Mouse (Mus musculus): ENCODE measurements at regions not wholly inside any gene's neighbourhood (a gene's known extent, or its start where the extent isn't known, plus 50 kb on each side); places are given as distances from the start of the nearest gene placed in this dataset.

DNA sequence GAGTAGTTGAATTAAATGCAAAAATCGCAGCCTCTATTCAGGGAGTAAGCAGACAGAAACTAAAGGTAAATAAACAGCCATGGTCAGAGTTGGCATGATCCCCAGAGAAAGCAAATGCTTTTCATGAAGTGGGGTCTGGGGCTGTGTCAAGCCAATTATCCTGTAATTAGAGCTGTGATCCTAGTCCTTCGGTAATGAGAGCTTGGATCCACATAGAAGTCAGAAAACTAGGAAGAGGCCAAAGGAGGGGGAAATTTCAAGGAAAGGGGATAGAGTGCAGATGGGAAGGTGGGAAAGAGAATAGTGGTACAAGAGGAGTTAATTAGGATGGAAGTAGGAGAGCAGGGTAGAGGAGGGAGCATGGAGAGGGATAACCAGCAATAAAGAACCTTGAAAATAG is 809.3 kb downstream of the Epha4 start:
- 68% methylated on average over 2 of the region's 2 CpGs for WGBS
- Histone ChIP-seq H3K27ac (ENCODE audit: insufficient read depth, low read depth, low read length) (no peak overlapping the region), H3K27me3 (ENCODE audit: control insufficient read depth, insufficient read depth, low read length) (no peaks in the 10 kb centered on the region), H3K4me1 (ENCODE audit: control insufficient read depth, insufficient read depth, insufficient read length, low read length) (no peaks in the 10 kb centered on the region), H3K36me3 (ENCODE audit: control insufficient read depth, insufficient read depth, low read length) (no peaks in the 10 kb centered on the region), H3K4me3 (ENCODE audit: low read depth, low read length) (no peak overlapping the region)
- TF ChIP-seq POLR2A (IDR thresholded peaks at IDR 0.05; ENCODE audit: low read depth, low read length) (no peak), CTCF (IDR thresholded peaks at IDR 0.05; ENCODE audit: extremely low read depth, insufficient read length, insufficient replicate concordance, low read depth, low read length) (no peak)

DNA sequence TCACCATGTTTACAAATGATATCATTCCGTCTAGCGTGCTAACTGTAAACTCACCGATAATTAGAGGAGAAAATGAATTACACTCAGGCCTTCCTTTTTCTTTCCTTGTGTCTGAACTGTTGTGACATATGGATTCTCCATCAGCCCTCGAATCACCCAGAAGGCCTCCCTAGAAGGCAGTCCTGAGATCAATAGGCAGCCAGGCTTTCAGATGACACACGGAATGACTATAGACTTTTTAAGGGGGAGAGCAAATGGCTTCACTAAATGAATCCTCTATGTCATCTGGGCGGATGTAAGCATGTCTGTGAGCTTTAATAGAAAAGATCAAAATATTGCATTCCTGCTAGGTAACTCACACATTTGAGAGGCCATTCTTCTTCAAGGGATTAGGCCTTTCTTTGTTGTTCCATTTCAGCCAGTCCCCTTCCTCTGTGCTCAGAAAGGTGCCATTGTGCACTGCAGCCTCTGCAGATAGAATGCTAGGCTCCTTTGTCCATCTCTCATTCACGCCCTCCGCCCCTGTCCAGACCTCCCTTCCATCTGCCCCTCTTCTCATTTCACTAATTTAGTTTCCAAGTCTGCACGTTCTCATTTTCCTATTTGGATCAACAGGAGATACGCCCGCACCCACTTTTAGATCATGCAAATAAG is 797.1 kb downstream of the Epha4 start:
- Histone ChIP-seq H3K4me1 (ENCODE audit: control insufficient read depth, insufficient read depth, insufficient read length, low read length) (no peaks in the 10 kb centered on the region), H3K36me3 (ENCODE audit: control insufficient read depth, insufficient read depth, low read length) (no peaks in the 10 kb centered on the region), H3K27ac (ENCODE audit: insufficient read depth, low read depth, low read length) (no peak overlapping the region), H3K4me3 (ENCODE audit: low read depth, low read length) (no peak overlapping the region), H3K27me3 (ENCODE audit: control insufficient read depth, insufficient read depth, low read length) (no peaks in the 10 kb centered on the region)
- 74% methylated on average over 11 of the region's 11 CpGs for WGBS
- TF ChIP-seq POLR2A (IDR thresholded peaks at IDR 0.05; ENCODE audit: low read depth, low read length) (no peak), CTCF (IDR thresholded peaks at IDR 0.05; ENCODE audit: extremely low read depth, insufficient read length, insufficient replicate concordance, low read depth, low read length) (no peak)

DNA sequence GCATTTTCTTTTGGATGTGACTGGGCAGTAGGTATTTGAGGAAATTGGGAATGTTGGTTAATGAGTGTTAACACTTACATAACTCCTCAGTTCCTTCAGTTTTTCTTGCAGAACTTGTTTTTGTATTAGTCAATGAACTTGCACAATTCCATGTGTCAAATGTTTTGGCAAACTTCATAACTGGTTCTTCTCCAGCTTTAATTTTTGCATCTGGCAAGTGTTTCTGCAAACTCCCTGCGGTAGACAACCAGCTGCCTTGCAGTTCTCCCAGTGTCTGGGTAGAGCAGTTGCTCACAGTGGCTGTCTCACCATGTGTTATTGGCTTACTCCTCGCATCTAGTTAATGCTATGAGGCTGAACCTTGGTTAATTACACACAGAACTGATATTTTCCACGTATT is 790.4 kb downstream of the Epha4 start:
- 55% methylated on average over 3 of the region's 3 CpGs for WGBS
- Histone ChIP-seq H3K4me1 (ENCODE audit: control insufficient read depth, insufficient read depth, insufficient read length, low read length) (no peaks in the 10 kb centered on the region), H3K4me3 (ENCODE audit: low read depth, low read length) (no peak overlapping the region), H3K27me3 (ENCODE audit: control insufficient read depth, insufficient read depth, low read length) (no peaks in the 10 kb centered on the region), H3K36me3 (ENCODE audit: control insufficient read depth, insufficient read depth, low read length) (no peaks in the 10 kb centered on the region), H3K27ac (ENCODE audit: insufficient read depth, low read depth, low read length) (no peak overlapping the region)
- no peak for TF ChIP-seq CTCF (IDR thresholded peaks at IDR 0.05; ENCODE audit: extremely low read depth, insufficient read length, insufficient replicate concordance, low read depth, low read length)
- TF ChIP-seq POLR2A (IDR thresholded peaks at IDR 0.05; ENCODE audit: low read depth, low read length), result no peak

DNA sequence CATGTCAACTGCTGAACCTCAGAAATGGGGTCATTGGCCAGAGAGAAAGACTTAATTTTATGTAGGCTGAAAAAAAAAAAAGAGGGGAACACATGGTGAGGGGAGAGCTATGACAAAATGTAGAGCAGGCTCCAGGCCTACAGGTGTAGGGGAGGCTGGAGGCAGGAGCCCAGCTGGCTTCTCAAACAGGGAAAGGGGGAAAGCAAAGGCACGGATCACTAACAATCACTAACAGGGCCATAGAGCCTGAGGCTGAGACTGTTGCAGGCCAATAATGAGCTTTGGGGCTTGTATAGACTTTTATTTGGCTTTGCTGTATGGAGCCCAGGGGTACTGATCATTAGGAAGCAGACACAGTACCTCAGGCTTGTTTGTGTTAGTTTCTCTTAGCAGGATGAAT is 777.9 kb downstream of the Epha4 start:
- H3K27me3 ChIP-seq (ENCODE audit: control insufficient read depth, insufficient read depth, low read length), result no peaks in the 10 kb centered on the region
- WGBS, result 74% methylated on average over 1 of the region's 1 CpGs
- TF ChIP-seq POLR2A (IDR thresholded peaks at IDR 0.05; ENCODE audit: low read depth, low read length) (no peak), CTCF (IDR thresholded peaks at IDR 0.05; ENCODE audit: extremely low read depth, insufficient read length, insufficient replicate concordance, low read depth, low read length) (no peak)

GRCm38 (mm10) chr1:76737663-76738062 is 777.2 kb downstream of the Epha4 start:
- Histone ChIP-seq H3K27me3 (ENCODE audit: control insufficient read depth, insufficient read depth, low read length) (no peaks in the 10 kb centered on the region), H3K27ac (ENCODE audit: insufficient read depth, low read depth, low read length) (no peak overlapping the region), H3K36me3 (ENCODE audit: control insufficient read depth, insufficient read depth, low read length) (no peaks in the 10 kb centered on the region), H3K4me1 (ENCODE audit: control insufficient read depth, insufficient read depth, insufficient read length, low read length) (no peaks in the 10 kb centered on the region), H3K4me3 (ENCODE audit: low read depth, low read length) (no peak overlapping the region)
- 92% methylated on average over 2 of the region's 2 CpGs for WGBS
- no peak for TF ChIP-seq CTCF (IDR thresholded peaks at IDR 0.05; ENCODE audit: extremely low read depth, insufficient read length, insufficient replicate concordance, low read depth, low read length)
- no peak for TF ChIP-seq POLR2A (IDR thresholded peaks at IDR 0.05; ENCODE audit: low read depth, low read length)

More for the DNA sequence above, 777.9 kb downstream of the Epha4 start:
- H3K4me3 ChIP-seq (ENCODE audit: low read depth, low read length), result no peak overlapping the region
- H3K4me1 ChIP-seq (ENCODE audit: control insufficient read depth, insufficient read depth, insufficient read length, low read length), result no peaks in the 10 kb centered on the region
- no peaks in the 10 kb centered on the region for H3K36me3 ChIP-seq (ENCODE audit: control insufficient read depth, insufficient read depth, low read length)
- H3K27ac ChIP-seq (ENCODE audit: insufficient read depth, low read depth, low read length), result no peak overlapping the region

GRCm38 (mm10) chr1:76772694-76773093 is 742.2 kb downstream of the Epha4 start:
- no peaks in the 10 kb centered on the region for H3K4me1 ChIP-seq (ENCODE audit: control insufficient read depth, insufficient read depth, insufficient read length, low read length)
- H3K4me3 ChIP-seq (ENCODE audit: low read depth, low read length), result no peak overlapping the region
- no peaks in the 10 kb centered on the region for H3K36me3 ChIP-seq (ENCODE audit: control insufficient read depth, insufficient read depth, low read length)
- H3K27ac ChIP-seq (ENCODE audit: insufficient read depth, low read depth, low read length), result no peak overlapping the region
- H3K27me3 ChIP-seq (ENCODE audit: control insufficient read depth, insufficient read depth, low read length), result no peaks in the 10 kb centered on the region
- TF ChIP-seq CTCF (IDR thresholded peaks at IDR 0.05; ENCODE audit: extremely low read depth, insufficient read length, insufficient replicate concordance, low read depth, low read length) (no peak), POLR2A (IDR thresholded peaks at IDR 0.05; ENCODE audit: low read depth, low read length) (no peak)
- 78% methylated on average over 2 of the region's 2 CpGs for WGBS

GRCm38 (mm10) chr1:76786871-76787270 is 728.0 kb downstream of the Epha4 start:
- WGBS, result 89% methylated on average over 2 of the region's 2 CpGs
- Histone ChIP-seq H3K36me3 (ENCODE audit: control insufficient read depth, insufficient read depth, low read length) (no peaks in the 10 kb centered on the region), H3K4me3 (ENCODE audit: low read depth, low read length) (no peak overlapping the region), H3K27ac (ENCODE audit: insufficient read depth, low read depth, low read length) (no peak overlapping the region), H3K27me3 (ENCODE audit: control insufficient read depth, insufficient read depth, low read length) (no peaks in the 10 kb centered on the region), H3K4me1 (ENCODE audit: control insufficient read depth, insufficient read depth, insufficient read length, low read length) (no peaks in the 10 kb centered on the region)
- TF ChIP-seq CTCF (IDR thresholded peaks at IDR 0.05; ENCODE audit: extremely low read depth, insufficient read length, insufficient replicate concordance, low read depth, low read length) (no peak), POLR2A (IDR thresholded peaks at IDR 0.05; ENCODE audit: low read depth, low read length) (no peak)
